Mouse (Mus musculus): ENCODE data around the gene Ciita.
A peak's percentile ranks its signal among the peaks of the same experiment; 100 is the strongest.

- TF ChIP-seq CTCF (IDR thresholded peaks at IDR 0.05; ENCODE audit: borderline replicate concordance, insufficient read depth, low read length) (0 out of 2 replicates have a peak, but pooled peaks have one; percentile 13), POLR2A (IDR thresholded peaks at IDR 0.05; ENCODE audit: low read depth, low read length) (no peak)
These were observed 92.0 kb downstream of the Ciita start for GRCm38 (mm10) chr16:10571820-10572219.

All from embryonic fibroblast, embryonic 13.5 days (primary cell).